Mouse (Mus musculus): ENCODE measurements at regions not wholly inside any gene's neighbourhood (a gene's known extent, or its start where the extent isn't known, plus 50 kb on each side); places are given as distances from the start of the nearest gene placed in this dataset.
A peak's percentile ranks its signal among the peaks of the same experiment; 100 is the strongest.

GRCm38 (mm10) chr1:186572651-186573050 lies 133.1 kb downstream of the Tgfb2 start:
- no peak for DNase-seq

GRCm38 (mm10) chr1:186572092-186572491 lies 133.7 kb downstream of the Tgfb2 start:
- no peak for DNase-seq

GRCm38 (mm10) chr1:186568496-186568895 lies 137.3 kb downstream of the Tgfb2 start:
- DNase-seq, result no peak

- DNase-seq, result no peak
These were observed 137.7 kb downstream of the Tgfb2 start for GRCm38 (mm10) chr1:186568076-186568475.

- no peak for DNase-seq
These were observed 138.5 kb downstream of the Tgfb2 start for GRCm38 (mm10) chr1:186567136-186567826.

GRCm38 (mm10) chr1:186562027-186562426 lies 143.8 kb downstream of the Tgfb2 start:
- no peak for DNase-seq

- no peak for DNase-seq
These were observed 150.3 kb downstream of the Tgfb2 start for GRCm38 (mm10) chr1:186555441-186555975.

GRCm38 (mm10) chr1:186554520-186555010 lies 151.2 kb downstream of the Tgfb2 start:
- DNase-seq, result peak in 1 of 2 experiments; percentile 2

- no peak for DNase-seq
These were observed 153.1 kb downstream of the Tgfb2 start for GRCm38 (mm10) chr1:186552689-186553088.

- peak; percentile 6 to 8 for DNase-seq
These were observed 155.4 kb downstream of the Tgfb2 start for GRCm38 (mm10) chr1:186550265-186550885.

- no peak for DNase-seq
These were observed 156.6 kb downstream of the Tgfb2 start for GRCm38 (mm10) chr1:186549207-186549606.

GRCm38 (mm10) chr1:186546386-186547185 lies 159.2 kb downstream of the Tgfb2 start:
- DNase-seq, result no peak

GRCm38 (mm10) chr1:186540070-186540469 lies 165.7 kb downstream of the Tgfb2 start:
- no peak for DNase-seq

GRCm38 (mm10) chr1:186538233-186538632 lies 167.6 kb downstream of the Tgfb2 start:
- no peak for DNase-seq

GRCm38 (mm10) chr1:186515976-186516375 lies 189.8 kb downstream of the Tgfb2 start:
- DNase-seq, result no peak

GRCm38 (mm10) chr1:186515071-186515470 lies 190.7 kb downstream of the Tgfb2 start:
- DNase-seq, result no peak

- DNase-seq, result no peak
These were observed 191.9 kb downstream of the Tgfb2 start for GRCm38 (mm10) chr1:186513861-186514260.

- DNase-seq, result no peak
These were observed 195.3 kb downstream of the Tgfb2 start for GRCm38 (mm10) chr1:186510531-186510930.

- no peak for DNase-seq
These were observed 197.4 kb downstream of the Tgfb2 start for GRCm38 (mm10) chr1:186508358-186508757.

- no peak for DNase-seq
These were observed 197.8 kb downstream of the Tgfb2 start for GRCm38 (mm10) chr1:186507956-186508355.

- no peak for DNase-seq
These were observed 199.3 kb downstream of the Tgfb2 start for GRCm38 (mm10) chr1:186506517-186506916.

GRCm38 (mm10) chr1:186505912-186506311 lies 199.9 kb downstream of the Tgfb2 start:
- DNase-seq, result no peak

- DNase-seq, result no peak
These were observed 200.6 kb downstream of the Tgfb2 start for GRCm38 (mm10) chr1:186505051-186505711.
